ENCODE assay signal across 8 mouse cellular contexts in the genomic region with DNA sequence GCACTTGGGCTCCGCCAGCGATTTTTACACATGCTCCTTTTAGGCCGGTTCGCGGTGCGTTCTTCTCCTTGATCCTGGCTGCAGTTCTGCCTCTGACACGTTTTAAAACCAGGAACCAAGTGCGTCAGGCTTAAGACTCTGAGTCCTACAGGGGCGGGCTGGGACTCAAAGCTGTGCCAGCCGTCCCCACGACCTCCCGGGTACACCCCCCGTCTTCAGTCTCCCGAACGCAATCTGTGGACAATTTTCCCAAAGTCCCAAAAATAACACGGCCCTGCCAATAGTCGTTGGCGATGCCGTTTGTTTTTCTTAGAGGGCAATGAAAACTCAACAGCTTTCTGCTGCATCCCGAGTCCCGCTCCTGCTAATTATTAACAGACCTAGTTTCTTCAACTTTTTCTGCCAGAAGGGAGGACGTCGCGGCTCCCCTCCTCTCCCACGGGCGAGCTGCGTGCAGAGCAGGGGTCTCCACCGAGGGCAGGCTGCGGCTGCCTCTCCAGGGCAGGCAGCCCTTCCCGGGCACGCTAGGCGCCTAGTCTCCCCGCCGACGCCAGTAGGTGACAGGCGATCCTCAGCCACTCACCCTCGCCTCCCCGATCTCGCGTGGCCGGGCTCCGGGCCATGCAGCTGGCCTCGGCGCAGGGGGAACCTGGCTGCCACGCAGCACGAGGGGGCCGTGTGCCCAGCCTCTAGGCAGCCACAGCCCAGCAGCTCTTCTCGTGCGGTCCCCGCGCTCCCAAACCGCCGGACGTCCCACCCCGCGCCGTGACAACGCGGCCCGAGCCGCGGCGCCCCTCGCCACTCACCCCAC. TPM values are rescaled to one million over a fixed set of nuclear protein-coding genes. Genes with fewer than 3 reads are reported as not detected.
DNase-seq lines count a peak whose midpoint lies in the region; ATAC-seq lines count a peak whose summit lies in the region.

No protein-coding gene starts in this region.

- peak overlapping the region; percentile 90 for H3K9ac ChIP-seq in liver, embryonic 12.5 days
- peak overlapping the region; percentile 90 for H3K9ac ChIP-seq in neural tube, embryonic 11.5 days (ENCODE audit: low read length)

- H3K4me1 ChIP-seq in heart, embryonic 10.5 days = peaks cover 42% of the 10 kb centered on the region
- H3K4me1 ChIP-seq in liver, embryonic 12.5 days = peaks cover 47% of the 10 kb centered on the region
- peaks cover 11% of the 10 kb centered on the region; the same call in 1 of the 2 replicates for H3K4me1 ChIP-seq in neural tube, embryonic 11.5 days (ENCODE audit: control insufficient read depth, insufficient read depth, low read length)

- peak overlapping the region; percentile 92 for H3K4me3 ChIP-seq in heart, embryonic 10.5 days
- peak overlapping the region; percentile 85 for H3K4me3 ChIP-seq in liver, embryonic 12.5 days
- H3K4me3 ChIP-seq in neural tube, embryonic 11.5 days (ENCODE audit: low read depth, low read length) = peak overlapping the region; percentile 81

- peak overlapping the region; percentile 98 for H3K27ac ChIP-seq in heart, embryonic 10.5 days
- peak overlapping the region; percentile 83 for H3K27ac ChIP-seq in liver, embryonic 12.5 days
- peak overlapping the region; percentile 88 for H3K27ac ChIP-seq in neural tube, embryonic 11.5 days (ENCODE audit: low read depth, low read length)

- no peaks in the 10 kb centered on the region for H3K9me3 ChIP-seq in heart, embryonic 10.5 days
- no peaks in the 10 kb centered on the region for H3K9me3 ChIP-seq in liver, embryonic 12.5 days (replicated peaks)
- H3K9me3 ChIP-seq in neural tube, embryonic 11.5 days (ENCODE audit: control insufficient read depth, low read length) = no peaks in the 10 kb centered on the region

- peak overlapping the region; percentile 98 for H3K4me2 ChIP-seq in liver, embryonic 12.5 days
- H3K4me2 ChIP-seq in neural tube, embryonic 11.5 days (ENCODE audit: low read depth) = peak overlapping the region; percentile 91

- DNase-seq in 3T3-L1 (ENCODE audit: low read depth, low spot score) (peak; percentile 81), adipocyte (ENCODE audit: low spot score) (peak; percentile 74)
- DNase-seq in embryo, embryonic 9.5 days (ENCODE audit: extremely low spot score) = peak; percentile 76
- peak; percentile 80 for DNase-seq in heart, embryonic 10.5 days (ENCODE audit: low spot score)
- peak; percentile 76 for DNase-seq in kidney, adult 9 months
- DNase-seq in neural tube, embryonic 11.5 days (ENCODE audit: low spot score) = peak; percentile 70
- DNase-seq in thymus, postnatal 36 days = peak; percentile 53 to 59

- no peaks in the 10 kb centered on the region for H3K36me3 ChIP-seq in heart, embryonic 10.5 days
- no peaks in the 10 kb centered on the region for H3K36me3 ChIP-seq in liver, embryonic 12.5 days
- no peaks in the 10 kb centered on the region for H3K36me3 ChIP-seq in neural tube, embryonic 11.5 days (ENCODE audit: control insufficient read depth, insufficient read depth, low read length)

- H3K27me3 ChIP-seq in heart, embryonic 10.5 days (ENCODE audit: insufficient read depth, poor library complexity, severe bottlenecking) = no peaks in the 10 kb centered on the region
- no peaks in the 10 kb centered on the region for H3K27me3 ChIP-seq in liver, embryonic 12.5 days (replicated peaks)
- H3K27me3 ChIP-seq in neural tube, embryonic 11.5 days (ENCODE audit: control insufficient read depth, insufficient read depth, low read length) = no peaks in the 10 kb centered on the region

- ATAC-seq in liver, embryonic 12.5 days = peak; percentile 35
- ATAC-seq in neural tube, embryonic 11.5 days (ENCODE audit: insufficient read depth, low FRiP score, low TSS enrichment) = peak; percentile 62

- under 1% methylated on average over 64 of the region's 64 CpGs for WGBS in heart, embryonic 10.5 days
- WGBS in liver, embryonic 12.5 days (ENCODE audit: insufficient replicate concordance) = under 1% methylated on average over 58 of the region's 64 CpGs
- under 1% methylated on average over 59 of the region's 64 CpGs for WGBS in neural tube, embryonic 11.5 days

RNA-seq across cellular contexts. Expression of a gene that starts 0.6 kb away (rescaled TPM):
- 28.5 and 33.4 TPM in 2 replicates for polyA plus RNA-seq in heart, embryonic 10.5 days (2016; fragmentation: Nextera tagmentation; extraction: Ambion mirVana)
- polyA plus RNA-seq in liver, embryonic 12.5 days (2016; fragmentation: Nextera tagmentation; extraction: Ambion mirVana) = 7.8 and 8.9 TPM in 2 replicates
- polyA plus RNA-seq in neural tube, embryonic 11.5 days (2014; fragmentation: Nextera tagmentation; extraction: Ambion mirVana) = 19.9 and 21.8 TPM in 2 replicates

Comparison
In these comparisons a context has a peak if more than half of its experiments do, and no peak if none do; other contexts are left out.
1. Peak in every context shown above with its lines: DNase-seq, ATAC-seq, H3K4me3 ChIP-seq and H3K27ac ChIP-seq.